Mouse (Mus musculus) stomach, postnatal 0 days (tissue): ENCODE measurements at regions not wholly inside any gene's neighbourhood (a gene's known extent, or its start where the extent isn't known, plus 50 kb on each side); places are given as distances from the start of the nearest gene placed in this dataset.
"Not testable (repeated sequence)": the region's sequence is repeated elsewhere in the genome, so short reads cannot be mapped to it uniquely, and the experiment has no call there.

Source experiments
- ATAC-seq: fragments of 200-750 bp; cut with Nextera tagmentation; 2 replicates; pipeline ENCODE4 v1.8.0; 2017; ENCODE audit not compliant: low FRiP score, low TSS enrichment
- DNase-seq: peaks from one replicate; pipeline ENCODE4 v3.0.0-alpha.2; 2016; ENCODE audit warnings: low spot score
- H3K27ac ChIP-seq: fragments of 300-500 bp; sonication (generic); replicated peaks from 2 replicates; pipeline ENCODE4 v1.5.1; 2014; ENCODE audit warnings: mild to moderate bottlenecking, control low read depth
- H3K27me3 ChIP-seq: fragments of 300-500 bp; sonication (generic); 2 replicates; pipeline ENCODE4 v1.6.1; 2014; ENCODE audit warnings: low read length; ENCODE audit not compliant: control insufficient read depth, insufficient read depth
- H3K36me3 ChIP-seq: fragments of 300-500 bp; sonication (generic); 2 replicates; pipeline ENCODE4 v1.6.1; 2014; ENCODE audit warnings: low read length, mixed read lengths; ENCODE audit not compliant: control insufficient read depth, insufficient read depth
- H3K4me1 ChIP-seq: fragments of 300-500 bp; sonication (generic); replicated peaks from 2 replicates; pipeline ENCODE4 v1.6.1; 2014; ENCODE audit warnings: antibody characterized with exemption; ENCODE audit not compliant: control insufficient read depth, insufficient read depth
- H3K4me2 ChIP-seq: fragments of 300-500 bp; sonication (generic); replicated peaks from 2 replicates; pipeline ENCODE4 v1.6.1; 2014; ENCODE audit warnings: low read depth, mild to moderate bottlenecking, control low read depth, moderate library complexity
- H3K4me3 ChIP-seq: fragments of 300-500 bp; sonication (generic); 2 replicates; pipeline ENCODE4 v1.5.1; 2014; ENCODE audit warnings: low read depth, low read length, control low read depth
- H3K9ac ChIP-seq: fragments of 300-500 bp; sonication (generic); 2 replicates; pipeline ENCODE4 v1.6.1; 2014; ENCODE audit warnings: mild to moderate bottlenecking, low read length, control low read depth, mixed read lengths
- H3K9me3 ChIP-seq: fragments of 300-500 bp; sonication (generic); 2 replicates; pipeline ENCODE4 v1.6.1; 2016; ENCODE audit warnings: low read length; ENCODE audit not compliant: control insufficient read depth
- CTCF ChIP-seq: IDR thresholded peaks from 2 replicates; pipeline ENCODE4 v1.5.1; 2016; ENCODE audit warnings: antibody characterized with exemption, low read depth, mild to moderate bottlenecking, moderate library complexity
- EP300 ChIP-seq: optimal IDR thresholded peaks from 2 replicates; pipeline ENCODE3; 2016; ENCODE audit warnings: antibody characterized with exemption
- WGBS: fragments of 180-500 bp; shearing (Covaris S2); extraction: QIAGEN DNeasy Blood & Tissue Kit; methylation state at CpG from one replicate; pipeline ENCODE4 v1.1.7; 2014; 5-methylcytosine and 5-hydroxymethylcytosine counted together

DNA sequence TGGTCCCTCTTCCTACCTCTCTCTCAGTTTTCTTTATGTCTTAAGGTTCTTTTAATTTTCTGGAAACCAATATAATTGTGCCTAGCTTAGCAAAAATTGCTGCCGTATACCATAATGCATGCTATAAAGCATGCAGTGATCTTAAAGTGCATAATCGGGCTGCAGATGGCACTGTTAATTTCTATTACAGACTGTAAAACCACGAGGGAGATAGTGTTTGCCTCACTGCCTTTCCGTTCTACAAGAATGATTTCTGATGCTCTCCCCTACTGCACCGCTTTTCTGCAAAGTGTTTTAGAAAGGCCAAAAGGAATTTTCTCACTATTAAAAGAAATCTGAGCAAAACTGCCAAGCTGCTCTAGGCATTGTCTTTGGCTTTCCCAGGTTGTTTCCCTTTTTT, 357.6 kb downstream of the Tusc1 start:
- Histone ChIP-seq H3K4me1 (no peaks in the 10 kb centered on the region), H3K36me3 (no peaks in the 10 kb centered on the region), H3K27ac (no peak overlapping the region), H3K27me3 (no peaks in the 10 kb centered on the region), H3K9ac (no peak overlapping the region), H3K4me2 (no peak overlapping the region), H3K4me3 (no peak overlapping the region), H3K9me3 (no peaks in the 10 kb centered on the region)
- no peak for DNase-seq
- ATAC-seq: no peak
- 80% methylated on average over 5 of the region's 5 CpGs for WGBS
- no peak for TF ChIP-seq EP300
- no peak for TF ChIP-seq CTCF

DNA sequence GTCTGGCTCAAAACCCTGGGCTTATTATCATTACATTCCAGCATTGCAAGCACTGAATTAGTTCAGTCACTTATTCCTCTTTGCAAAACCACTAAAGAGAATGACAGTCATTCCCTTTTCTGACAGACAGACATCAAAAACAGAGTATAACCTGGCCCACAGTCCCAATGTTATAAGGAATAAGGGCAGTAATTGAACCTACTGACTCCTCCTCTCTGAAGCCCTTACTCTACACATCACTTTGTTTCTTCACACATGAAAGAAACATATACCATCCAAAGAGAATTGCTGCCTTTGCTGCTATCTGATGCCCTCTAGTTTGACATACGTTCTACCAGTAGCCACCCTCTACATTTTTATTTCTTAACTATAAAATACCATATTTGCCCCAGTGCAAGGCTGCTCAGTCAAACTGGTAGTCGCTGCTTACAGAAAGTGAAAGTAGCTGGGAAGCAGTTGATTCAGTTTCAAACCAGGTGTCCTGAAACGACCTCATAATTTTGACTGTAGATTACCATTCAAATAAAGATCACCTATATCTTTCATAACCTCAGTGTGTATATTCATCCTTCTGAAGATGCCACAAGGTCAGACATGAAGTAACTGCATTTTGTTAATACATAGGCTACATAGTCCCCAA, 393.1 kb downstream of the Tusc1 start:
- ATAC-seq (no peak), DNase-seq (no peak)
- TF ChIP-seq CTCF (no peak), EP300 (no peak)
- H3K9ac ChIP-seq: no peak overlapping the region
- H3K27ac ChIP-seq: no peak overlapping the region
- WGBS: 80% methylated on average over 3 of the region's 3 CpGs
- no peak overlapping the region for H3K4me3 ChIP-seq
- H3K27me3 ChIP-seq: no peaks in the 10 kb centered on the region
- H3K36me3 ChIP-seq: no peaks in the 10 kb centered on the region
- H3K9me3 ChIP-seq: no peaks in the 10 kb centered on the region
- H3K4me2 ChIP-seq: no peak overlapping the region
- no peaks in the 10 kb centered on the region for H3K4me1 ChIP-seq

DNA sequence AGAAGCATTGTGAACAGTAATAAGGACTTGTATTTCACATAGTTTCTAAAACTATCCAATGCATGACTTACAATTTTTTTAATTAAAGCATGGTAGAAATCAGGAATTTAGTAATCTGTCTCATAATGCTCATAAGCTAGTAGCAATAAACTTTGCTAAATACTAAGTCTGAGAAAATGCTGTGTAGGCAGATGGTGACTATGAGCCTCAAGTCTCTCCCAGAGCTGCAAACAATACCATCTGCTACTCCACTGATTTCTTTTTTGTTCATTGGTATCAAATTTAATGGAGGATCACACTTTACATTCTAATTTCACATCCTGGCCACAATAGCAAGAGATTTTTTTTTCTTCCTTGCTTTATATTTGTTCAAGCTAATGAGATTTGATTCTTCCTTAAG, 404.0 kb downstream of the Tusc1 start:
- Histone ChIP-seq H3K27ac (no peak overlapping the region), H3K36me3 (no peaks in the 10 kb centered on the region), H3K27me3 (no peaks in the 10 kb centered on the region), H3K4me1 (no peaks in the 10 kb centered on the region), H3K4me3 (no peak overlapping the region), H3K9me3 (no peaks in the 10 kb centered on the region), H3K9ac (no peak overlapping the region), H3K4me2 (no peak overlapping the region)
- TF ChIP-seq EP300: no peak
- no peak for TF ChIP-seq CTCF
- DNase-seq (no peak), ATAC-seq (no peak)

DNA sequence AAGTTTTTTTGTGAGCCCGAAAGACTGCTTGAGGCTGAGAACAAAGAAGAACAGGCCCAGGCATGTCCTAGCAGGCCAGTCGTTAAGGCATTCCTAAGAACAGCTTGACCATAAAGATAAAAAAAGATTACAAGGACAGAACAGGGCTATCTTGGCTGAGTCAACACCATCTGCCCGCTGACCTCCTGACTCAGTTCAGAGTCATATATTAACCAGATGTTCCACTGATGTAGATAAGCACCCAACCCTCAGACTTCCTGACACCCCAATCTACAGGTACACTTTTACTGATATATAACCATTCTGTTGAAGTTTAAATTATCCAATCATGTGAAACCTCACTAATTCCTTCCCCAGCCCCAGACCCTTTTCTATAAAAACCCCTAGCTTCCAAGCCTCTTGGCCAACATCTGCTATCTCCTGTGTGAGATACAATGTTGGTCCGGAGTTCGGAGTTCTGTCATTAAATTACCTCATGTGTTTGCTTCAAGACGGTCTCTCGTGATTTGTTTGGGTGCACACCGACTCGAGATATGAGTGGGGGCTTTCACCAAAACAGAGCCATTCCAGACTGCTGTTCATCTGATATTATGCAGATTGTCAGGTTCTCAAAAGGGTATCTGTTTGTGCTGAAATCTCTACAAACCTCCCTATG, 413.8 kb downstream of the Tusc1 start:
- TF ChIP-seq CTCF: no peak
- no peak for TF ChIP-seq EP300
- Histone ChIP-seq H3K9ac (no peak overlapping the region), H3K27me3 (no peaks in the 10 kb centered on the region), H3K36me3 (no peaks in the 10 kb centered on the region), H3K4me2 (no peak overlapping the region), H3K4me3 (no peak overlapping the region), H3K27ac (no peak overlapping the region), H3K9me3 (no peaks in the 10 kb centered on the region), H3K4me1 (no peaks in the 10 kb centered on the region)
- DNase-seq (no peak), ATAC-seq (no peak)
- WGBS: 70% methylated on average over 9 of the region's 9 CpGs

DNA sequence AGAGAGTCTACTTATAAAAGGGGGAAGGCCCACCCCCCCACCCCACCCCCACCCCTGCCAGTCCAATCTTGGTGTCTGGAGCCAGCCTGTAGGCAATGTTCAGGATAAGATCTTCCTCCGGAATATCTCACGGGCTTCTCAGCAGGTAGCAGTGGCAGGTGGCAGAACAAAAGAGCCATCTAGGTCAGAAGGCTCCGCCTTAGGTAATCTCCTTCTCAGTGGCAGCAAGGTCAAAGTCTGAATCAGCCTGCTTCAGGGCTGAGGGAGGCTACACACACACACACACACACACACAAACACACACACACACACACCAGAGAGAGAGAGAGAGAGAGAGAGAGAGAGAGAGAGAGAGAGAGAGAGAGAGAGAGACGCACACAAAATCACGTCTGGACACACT, 431.8 kb downstream of the Tusc1 start:
- not testable (repeated sequence) for H3K27me3 ChIP-seq, H3K9me3 ChIP-seq, H3K9ac ChIP-seq, H3K27ac ChIP-seq, H3K4me3 ChIP-seq, H3K36me3 ChIP-seq, H3K4me2 ChIP-seq, H3K4me1 ChIP-seq
- peak; percentile 18 for DNase-seq
- ATAC-seq: peak; percentile 75
- 50% methylated on average over 5 of the region's 5 CpGs for WGBS
